Mouse (Mus musculus) midbrain, embryonic 16.5 days (tissue): ENCODE measurements around the gene Fam180a. TPM values are rescaled to one million over a fixed set of nuclear protein-coding genes. Genes with fewer than 3 reads are reported as not detected.

Source experiments
- ATAC-seq: fragments of 200-750 bp; cut with Nextera tagmentation; 2 replicates; pipeline ENCODE4 v1.8.0; 2017; ENCODE audit warnings: moderate TSS enrichment
- H3K27ac ChIP-seq: fragments of 300-500 bp; sonication (generic); 2 replicates; pipeline ENCODE4 v1.5.1; 2014; ENCODE audit warnings: mild to moderate bottlenecking, low read length, mixed read lengths
- H3K27me3 ChIP-seq: fragments of 300-500 bp; sonication (generic); 2 replicates; pipeline ENCODE4 v1.6.1; 2014; ENCODE audit warnings: low read depth, low read length, mixed read lengths; ENCODE audit not compliant: control insufficient read depth, insufficient read depth
- H3K36me3 ChIP-seq: fragments of 300-500 bp; sonication (generic); 2 replicates; pipeline ENCODE4 v1.6.1; 2014; ENCODE audit warnings: mild to moderate bottlenecking, low read length, moderate library complexity, mixed read lengths; ENCODE audit not compliant: control insufficient read depth, insufficient read depth
- H3K4me1 ChIP-seq: fragments of 300-500 bp; sonication (generic); 2 replicates; pipeline ENCODE4 v1.6.1; 2014; ENCODE audit warnings: mild to moderate bottlenecking, low read length, mixed read lengths; ENCODE audit not compliant: control insufficient read depth, insufficient read depth
- H3K4me2 ChIP-seq: fragments of 300-500 bp; sonication (generic); 2 replicates; pipeline ENCODE4 v1.6.1; 2014; ENCODE audit warnings: mild to moderate bottlenecking, low read length, mixed read lengths
- H3K4me3 ChIP-seq: fragments of 300-500 bp; sonication (generic); 2 replicates; pipeline ENCODE4 v1.5.1; 2014; ENCODE audit warnings: low read depth, mild to moderate bottlenecking, low read length, moderate library complexity, mixed read lengths
- H3K9ac ChIP-seq: fragments of 300-500 bp; sonication (generic); 2 replicates; pipeline ENCODE4 v1.6.1; 2014; ENCODE audit warnings: low read depth, low read length, mixed read lengths
- H3K9me3 ChIP-seq: fragments of 300-500 bp; sonication (generic); replicated peaks from 2 replicates; pipeline ENCODE4 v1.6.1; 2014; ENCODE audit warnings: mild to moderate bottlenecking, low read length, mixed read lengths; ENCODE audit not compliant: control insufficient read depth, poor library complexity, severe bottlenecking
- WGBS: fragments of 180-500 bp; shearing (Covaris S2); extraction: QIAGEN DNeasy Blood & Tissue Kit; methylation state at CpG from one replicate; pipeline ENCODE4 v1.1.7; 2014; 5-methylcytosine and 5-hydroxymethylcytosine counted together
- polyA plus RNA-seq: library from polyadenylated mRNA; unstranded; fragments of >200 nt; fragmentation: Nextera tagmentation; extraction: Ambion mirVana; gene quantifications from 2 replicates; pipeline ENCODE4 v1.2.1, GENCODE M21; 2015

Gene Fam180a
- polyA plus RNA-seq, 1 experiment from 2014 or later = 1.7 TPM

- Histone ChIP-seq H3K27me3 (no peaks in the 10 kb centered on the region), H3K9me3 (no peaks in the 10 kb centered on the region), H3K9ac (no peak overlapping the region), H3K4me2 (no peak overlapping the region), H3K27ac (no peak overlapping the region), H3K36me3 (no peaks in the 10 kb centered on the region), H3K4me1 (no peaks in the 10 kb centered on the region), H3K4me3 (no peak overlapping the region)
- WGBS = 84% methylated on average over 10 of the region's 10 CpGs
- ATAC-seq = no peak
These were observed 46.6 kb downstream of the Fam180a start for GRCm38 (mm10) chr6:35279306-35279705.

DNA sequence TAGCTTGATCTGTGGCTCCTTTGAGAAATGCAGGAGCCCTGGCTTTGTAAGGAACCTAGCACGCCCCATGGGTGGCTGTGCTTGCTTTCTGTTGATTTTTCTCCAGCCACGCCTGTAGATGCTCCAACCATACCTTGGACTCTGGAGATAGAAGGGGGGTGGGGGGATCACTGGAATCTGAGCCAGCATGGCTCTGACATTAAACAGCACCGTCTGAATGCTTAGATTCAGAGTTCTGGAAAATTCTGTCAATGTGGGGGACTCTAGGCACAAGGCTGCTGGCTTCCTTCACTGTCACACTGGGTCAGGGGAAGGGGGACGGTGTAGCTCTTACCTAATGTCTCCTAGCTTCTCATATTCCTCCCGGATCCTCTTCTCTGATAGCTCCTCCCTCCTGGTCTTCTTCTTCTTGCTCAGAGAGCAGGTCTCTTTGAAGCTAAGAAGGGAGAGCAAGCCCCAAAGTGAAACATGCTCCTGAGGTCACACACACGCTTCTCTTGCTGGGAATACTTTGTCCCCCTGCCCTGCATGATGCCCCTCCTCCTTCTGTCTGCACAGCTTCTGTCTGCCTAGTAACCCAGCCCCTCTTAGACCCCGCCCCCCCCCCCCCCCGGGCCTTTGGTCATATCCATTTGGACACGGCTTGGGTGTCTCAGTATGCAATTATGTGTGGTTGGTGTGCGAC lies 47.9 kb downstream of the Fam180a start:
- ATAC-seq = no peak
- H3K27ac ChIP-seq = no peak overlapping the region
- no peaks in the 10 kb centered on the region for H3K27me3 ChIP-seq
- H3K9ac ChIP-seq = no peak overlapping the region
- 65% methylated on average over 10 of the region's 10 CpGs for WGBS
- H3K4me1 ChIP-seq = no peaks in the 10 kb centered on the region
- no peaks in the 10 kb centered on the region for H3K36me3 ChIP-seq
- no peaks in the 10 kb centered on the region for H3K9me3 ChIP-seq
- H3K4me2 ChIP-seq = no peak overlapping the region
- H3K4me3 ChIP-seq = no peak overlapping the region

GRCm38 (mm10) chr6:35273391-35274082 lies 52.4 kb downstream of the Fam180a start:
- H3K4me1 ChIP-seq = no peaks in the 10 kb centered on the region

DNA sequence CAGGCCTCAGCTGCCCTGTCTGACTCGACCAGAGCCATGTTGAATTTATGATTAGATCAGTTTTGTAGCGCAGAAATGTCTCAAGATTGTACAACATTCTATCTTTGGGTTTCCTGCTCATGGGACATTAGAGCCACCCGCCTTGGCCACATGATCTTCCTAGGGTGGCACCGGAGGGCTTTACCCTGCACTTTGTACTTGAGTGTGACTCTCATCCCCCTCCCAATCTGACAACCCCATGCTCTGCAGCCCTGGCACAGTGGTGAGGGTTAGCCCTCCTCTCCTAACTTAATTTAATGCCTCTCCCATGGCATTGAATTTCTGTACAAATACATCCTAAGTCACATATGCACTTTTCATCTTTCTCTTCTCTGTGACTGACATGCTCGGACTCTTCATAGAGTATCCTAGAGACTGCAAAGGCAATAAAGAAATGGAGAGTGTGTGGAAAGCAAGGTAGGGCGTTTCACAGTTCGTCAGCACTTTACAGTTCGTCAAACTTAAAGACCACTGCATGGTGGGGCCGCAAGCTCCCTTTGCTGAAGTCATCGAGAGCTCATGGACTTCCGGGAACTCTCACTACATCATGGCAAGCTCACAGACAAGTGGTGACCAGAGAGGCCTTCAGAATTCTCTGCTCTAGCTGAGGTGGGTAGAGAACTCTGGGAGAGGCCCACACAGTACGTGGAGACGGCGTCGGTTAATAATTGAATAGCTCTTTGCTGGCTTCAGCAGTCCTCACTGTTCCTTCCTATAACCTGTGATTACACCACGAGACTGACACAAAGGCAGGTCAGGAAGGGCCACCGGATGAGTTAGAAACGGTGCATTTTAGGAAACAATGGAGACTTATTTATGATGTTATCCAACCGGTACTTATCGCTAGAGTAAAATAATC lies 53.8 kb downstream of the Fam180a start:
- no peaks in the 10 kb centered on the region for H3K4me1 ChIP-seq
- no peak for ATAC-seq
- no peaks in the 10 kb centered on the region for H3K36me3 ChIP-seq
- H3K4me2 ChIP-seq = no peak overlapping the region
- H3K9me3 ChIP-seq = no peaks in the 10 kb centered on the region
- 88% methylated on average over 20 of the region's 20 CpGs for WGBS
- no peak overlapping the region for H3K27ac ChIP-seq
- H3K4me3 ChIP-seq = no peak overlapping the region
- no peak overlapping the region for H3K9ac ChIP-seq
- no peaks in the 10 kb centered on the region for H3K27me3 ChIP-seq

More at GRCm38 (mm10) chr6:35273391-35274082, 52.4 kb downstream of the Fam180a start:
- Histone ChIP-seq H3K4me2 (no peak overlapping the region), H3K36me3 (no peaks in the 10 kb centered on the region), H3K27ac (no peak overlapping the region), H3K9ac (no peak overlapping the region), H3K4me3 (no peak overlapping the region), H3K27me3 (no peaks in the 10 kb centered on the region), H3K9me3 (no peaks in the 10 kb centered on the region)
- no peak for ATAC-seq
- WGBS = 87% methylated on average over 11 of the region's 11 CpGs

GRCm38 (mm10) chr6:35271094-35271855 lies 54.7 kb downstream of the Fam180a start:
- Histone ChIP-seq H3K4me3 (no peak overlapping the region), H3K9me3 (no peaks in the 10 kb centered on the region), H3K4me2 (no peak overlapping the region), H3K27ac (no peak overlapping the region), H3K9ac (no peak overlapping the region), H3K36me3 (no peaks in the 10 kb centered on the region), H3K4me1 (no peaks in the 10 kb centered on the region), H3K27me3 (no peaks in the 10 kb centered on the region)
- ATAC-seq = peak; percentile 56; the same call in 1 of the 2 replicates
- WGBS = 77% methylated on average over 12 of the region's 12 CpGs

- no peak overlapping the region for H3K4me2 ChIP-seq
- no peaks in the 10 kb centered on the region for H3K4me1 ChIP-seq
- no peak overlapping the region for H3K27ac ChIP-seq
- no peak for ATAC-seq
- H3K27me3 ChIP-seq = no peaks in the 10 kb centered on the region
- no peaks in the 10 kb centered on the region for H3K36me3 ChIP-seq
- no peaks in the 10 kb centered on the region for H3K9me3 ChIP-seq
- 78% methylated on average over 13 of the region's 13 CpGs for WGBS
- H3K4me3 ChIP-seq = no peak overlapping the region
- H3K9ac ChIP-seq = no peak overlapping the region
These were observed 56.3 kb downstream of the Fam180a start for GRCm38 (mm10) chr6:35269643-35270042.

- Histone ChIP-seq H3K27me3 (no peaks in the 10 kb centered on the region), H3K4me2 (no peak overlapping the region), H3K4me1 (no peaks in the 10 kb centered on the region), H3K4me3 (no peak overlapping the region), H3K27ac (no peak overlapping the region), H3K36me3 (0 out of 2 replicates have a peak, but pooled peaks cover 2% of the 10 kb centered on the region), H3K9ac (no peak overlapping the region), H3K9me3 (no peaks in the 10 kb centered on the region)
- 97% methylated on average over 13 of the region's 13 CpGs for WGBS
- no peak for ATAC-seq
These were observed 57.2 kb downstream of the Fam180a start for GRCm38 (mm10) chr6:35268711-35269110.

DNA sequence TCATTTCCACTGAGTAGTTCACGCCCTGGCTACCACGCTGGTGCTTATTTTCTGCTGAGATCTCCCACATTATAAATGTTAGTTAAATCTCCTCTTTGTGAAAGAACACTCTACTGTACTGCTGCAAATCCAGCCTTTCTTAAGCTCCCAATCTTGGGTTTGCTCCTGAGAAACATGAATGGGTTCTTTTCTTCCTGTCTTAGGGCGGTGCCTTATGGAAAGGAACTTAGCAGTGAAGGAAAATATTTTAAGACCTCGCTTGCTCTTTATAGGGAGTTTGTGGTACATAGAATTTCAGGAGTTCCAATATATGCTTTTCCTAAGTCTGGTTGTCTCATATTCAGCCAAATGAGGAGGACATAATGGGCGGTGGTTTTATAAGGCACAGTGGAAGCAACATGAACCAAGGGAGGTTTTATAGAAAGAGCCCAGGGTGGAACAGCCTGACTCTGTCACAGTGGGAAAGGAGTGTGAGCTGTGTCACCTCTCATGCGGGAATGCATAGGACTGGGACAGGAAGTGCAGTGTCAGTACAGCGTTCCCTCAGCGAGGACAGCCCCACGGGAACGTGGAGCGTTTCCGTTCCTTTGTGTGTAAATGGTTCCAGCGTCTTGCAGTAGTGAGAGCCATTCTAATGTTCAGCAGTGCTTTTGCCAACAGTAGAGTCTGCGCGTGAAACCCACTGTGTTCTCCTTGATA lies 60.2 kb downstream of the Fam180a start:
- WGBS = 90% methylated on average over 15 of the region's 15 CpGs
- Histone ChIP-seq H3K9ac (no peak overlapping the region), H3K4me2 (no peak overlapping the region), H3K4me1 (no peaks in the 10 kb centered on the region), H3K9me3 (no peaks in the 10 kb centered on the region), H3K4me3 (no peak overlapping the region), H3K36me3 (0 out of 2 replicates have a peak, but pooled peaks cover 5% of the 10 kb centered on the region), H3K27me3 (no peaks in the 10 kb centered on the region), H3K27ac (no peak overlapping the region)
- ATAC-seq = no peak
